In genomic region chr11:44610971-44611781, GRCm38 (mm10) we compare ENCODE assay signal across 8 mouse cellular contexts. TPM values are rescaled to one million over a fixed set of nuclear protein-coding genes. Genes with fewer than 3 reads are reported as not detected.
A peak's percentile ranks its signal among the peaks of the same experiment; 100 is the strongest.
DNase-seq lines count a peak whose midpoint lies in the region; ATAC-seq and TF ChIP-seq lines count a peak whose summit lies in the region.

No protein-coding gene starts in this region.

- no peak overlapping the region for H3K27ac ChIP-seq in lung, embryonic 16.5 days (ENCODE audit: low read length)

- ATAC-seq in hematopoietic stem cell, adult 5-6 weeks (replicated peaks in 1 of 2; ENCODE audit: insufficient read depth in 1 of 2, low FRiP score in 2 of 2, low TSS enrichment in 1 of 2, low read depth in 1 of 2, poor library complexity in 2 of 2, severe bottlenecking in 2 of 2) = peak; percentile 75 to 77
- peak; percentile 80 for ATAC-seq in lung, embryonic 16.5 days (ENCODE audit: low read depth)

- H3K4me1 ChIP-seq in E14TG2a.4 (replicated peaks; ENCODE audit: low read depth, low read length) = peaks cover 31% of the 10 kb centered on the region
- peaks cover 16% of the 10 kb centered on the region for H3K4me1 ChIP-seq in lung, embryonic 16.5 days (replicated peaks; ENCODE audit: control insufficient read depth, insufficient read depth, low read length)

- H3K4me3 ChIP-seq in E14TG2a.4 (replicated peaks; ENCODE audit: low read length) = peak overlapping the region; percentile 75
- H3K4me3 ChIP-seq in lung, embryonic 16.5 days (ENCODE audit: low read length) = peak overlapping the region; percentile 46

- peak overlapping the region; percentile 41 for H3K9ac ChIP-seq in lung, embryonic 16.5 days (ENCODE audit: low read length)

- peaks cover 64% of the 10 kb centered on the region for H3K27me3 ChIP-seq in E14TG2a.4 (ENCODE audit: insufficient read depth, low read length)
- peaks cover 57% of the 10 kb centered on the region for H3K27me3 ChIP-seq in lung, embryonic 16.5 days (ENCODE audit: control insufficient read depth, insufficient read depth, low read depth, low read length)

- peak overlapping the region; percentile 70 for H3K4me2 ChIP-seq in lung, embryonic 16.5 days (ENCODE audit: low read depth, low read length)

- DNase-seq in cerebellum, adult 11-12 months = peak; percentile 85
- DNase-seq in forelimb bud, embryonic 11.5 days (ENCODE audit: low read depth, low spot score) = peak; percentile 92
- DNase-seq in layer of hippocampus, adult 9-11 months = peak; percentile 63
- peak; percentile 84 for DNase-seq in ovary, postnatal 36 days (ENCODE audit: low spot score)
- peak; percentile 82 for DNase-seq in thymus, postnatal 14 days

- under 1% methylated on average over 45 of the region's 45 CpGs for WGBS in lung, embryonic 16.5 days

- no peaks in the 10 kb centered on the region for H3K9me3 ChIP-seq in E14TG2a.4 (ENCODE audit: low read length)
- H3K9me3 ChIP-seq in lung, embryonic 16.5 days (ENCODE audit: control insufficient read depth, low read length) = no peaks in the 10 kb centered on the region

- peak; percentile 90 for TF ChIP-seq CTCF in E14TG2a.4 (conservative IDR thresholded peaks at IDR 0.05; ENCODE audit: low read length)

- H3K36me3 ChIP-seq in E14TG2a.4 (ENCODE audit: insufficient read depth, low read length) = no peaks in the 10 kb centered on the region
- no peaks in the 10 kb centered on the region for H3K36me3 ChIP-seq in lung, embryonic 16.5 days (ENCODE audit: control insufficient read depth, insufficient read depth, low read length)

RNA-seq across cellular contexts. Expression of gene Ebf1, which starts 5.9 kb away (rescaled TPM):
- 0.56 TPM in 1 of 2 replicates, not detected in the other for total RNA-seq in hematopoietic stem cell, adult 5-6 weeks (2017)
- 11.9 and 12.8 TPM in 2 replicates for polyA plus RNA-seq in lung, embryonic 16.5 days (2015; fragmentation: Nextera tagmentation; extraction: Ambion mirVana)
